Mouse (Mus musculus) 416B (cell line): ENCODE measurements at regions not wholly inside any gene's neighbourhood (a gene's known extent, or its start where the extent isn't known, plus 50 kb on each side); places are given as distances from the start of the nearest gene placed in this dataset.
"Not testable (repeated sequence)": the region's sequence is repeated elsewhere in the genome, so short reads cannot be mapped to it uniquely, and the experiment has no call there.

Experiments
- DNase-seq: peaks from one replicate; pipeline ENCODE4 v3.0.0; 2011; ENCODE audit warnings: low read depth

GRCm38 (mm10) chr5:56207877-56208276, 1509.9 kb upstream of the Pcdh7 start:
- DNase-seq: peak; percentile 66

- DNase-seq: no peak
These were observed 1501.9 kb upstream of the Pcdh7 start for GRCm38 (mm10) chr5:56215842-56216241.

DNA sequence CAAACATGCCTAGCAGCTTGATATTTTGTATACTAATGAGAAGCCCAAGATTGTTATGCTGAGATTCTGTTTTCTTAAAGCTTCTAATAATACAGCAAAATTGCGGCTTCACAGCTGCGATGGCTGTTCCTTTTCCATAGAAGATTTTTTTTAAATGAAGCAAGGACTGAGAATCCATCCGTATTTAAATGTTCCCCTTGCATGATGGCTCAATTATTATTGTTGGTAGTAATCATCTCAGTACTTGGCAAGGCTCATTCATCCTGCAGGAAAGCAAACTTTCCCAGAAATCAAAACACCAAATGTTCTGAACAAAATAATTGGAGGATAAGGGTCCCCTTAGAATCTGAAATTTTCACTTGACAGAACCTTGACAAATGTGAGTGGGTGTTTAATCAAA, 1451.6 kb upstream of the Pcdh7 start:
- no peak for DNase-seq

GRCm38 (mm10) chr5:56291666-56292065, 1426.1 kb upstream of the Pcdh7 start:
- not testable (repeated sequence) for DNase-seq
